Mouse (Mus musculus) spleen, adult 2 months (tissue): ENCODE data around the gene Extl2. TPM values are rescaled to one million over a fixed set of nuclear protein-coding genes. Genes with fewer than 3 reads are reported as not detected.

Source experiments
- DNase-seq, 2 experiments: peaks; one replicate each; pipeline versions ENCODE4 v3.0.0 to v3.0.0-alpha.2; 2012 to 2021; ENCODE audit warnings: low spot score in 2 of 2, low read depth in 1 of 2
- H3K27ac ChIP-seq: fragments of 200-500 bp; 2 replicates; pipeline ENCODE4 v1.5.1; 2012; ENCODE audit warnings: low read length, inconsistent platforms; ENCODE audit not compliant: insufficient read depth
- H3K27me3 ChIP-seq: fragments of 200-500 bp; 2 replicates; pipeline ENCODE4 v1.6.1; 2012; ENCODE audit warnings: mild to moderate bottlenecking, moderate library complexity, low read length, inconsistent platforms; ENCODE audit not compliant: control insufficient read depth, insufficient read depth
- H3K36me3 ChIP-seq: fragments of 200-500 bp; 2 replicates; pipeline ENCODE4 v1.6.1; 2012; ENCODE audit warnings: mild to moderate bottlenecking, low read length, inconsistent platforms; ENCODE audit not compliant: control insufficient read depth, insufficient read depth
- H3K4me1 ChIP-seq: fragments of 200-500 bp; 2 replicates; pipeline ENCODE4 v1.6.1; 2011; ENCODE audit warnings: inconsistent platforms; ENCODE audit not compliant: control insufficient read depth, insufficient read depth, insufficient read length
- H3K4me3 ChIP-seq: fragments of 200-500 bp; 2 replicates; pipeline ENCODE4 v1.5.1; 2011; ENCODE audit warnings: mild to moderate bottlenecking, inconsistent platforms; ENCODE audit not compliant: insufficient read depth, insufficient read length; ENCODE audit errors: extremely low read depth
- CTCF ChIP-seq: fragments of 200-500 bp; IDR thresholded peaks from 2 replicates; pipeline ENCODE4 v1.5.1; 2011; ENCODE audit warnings: mild to moderate bottlenecking, inconsistent platforms; ENCODE audit not compliant: insufficient read depth, insufficient read length, insufficient replicate concordance; ENCODE audit errors: extremely low read depth
- POLR2A ChIP-seq: fragments of 200-500 bp; IDR thresholded peaks from 2 replicates; pipeline ENCODE4 v1.6.1; 2011; ENCODE audit warnings: low read depth, low read length, inconsistent platforms
- WGBS: fragments of 180-500 bp; shearing (Covaris S2); methylation state at CpG from one replicate; pipeline ENCODE4 v1.1.7; 2018; 5-methylcytosine and 5-hydroxymethylcytosine counted together
- polyA plus RNA-seq: library from polyadenylated mRNA; depleted of rRNA; stranded (reverse); fragments of >200 nt; gene quantifications from 2 replicates; pipeline ENCODE4 v1.2.3, GENCODE M21; 2012

The Extl2 gene
- polyA plus RNA-seq, 1 experiment: 4.4 TPM

- Histone ChIP-seq H3K4me3 (no peak overlapping the region), H3K27ac (no peak overlapping the region), H3K27me3 (no peaks in the 10 kb centered on the region), H3K36me3 (peaks cover 47% of the 10 kb centered on the region), H3K4me1 (no peaks in the 10 kb centered on the region)
- WGBS: 46% methylated on average over 9 of the region's 9 CpGs
- DNase-seq: no peak
- TF ChIP-seq CTCF (no peak), POLR2A (no peak)
These were observed 21.9 kb upstream of the Extl2 start for GRCm38 (mm10) chr3:115985183-115985892.

- Histone ChIP-seq H3K4me1 (0 out of 2 replicates have a peak, but pooled peaks cover 2% of the 10 kb centered on the region), H3K4me3 (no peak overlapping the region), H3K27me3 (no peaks in the 10 kb centered on the region), H3K27ac (no peak overlapping the region), H3K36me3 (peaks cover 21% of the 10 kb centered on the region)
- TF ChIP-seq POLR2A: no peak
- no peak for TF ChIP-seq CTCF
- 43% methylated on average over 4 of the region's 4 CpGs for WGBS
- DNase-seq: no peak
These were observed 15.2 kb upstream of the Extl2 start for GRCm38 (mm10) chr3:115992103-115992502.

DNA sequence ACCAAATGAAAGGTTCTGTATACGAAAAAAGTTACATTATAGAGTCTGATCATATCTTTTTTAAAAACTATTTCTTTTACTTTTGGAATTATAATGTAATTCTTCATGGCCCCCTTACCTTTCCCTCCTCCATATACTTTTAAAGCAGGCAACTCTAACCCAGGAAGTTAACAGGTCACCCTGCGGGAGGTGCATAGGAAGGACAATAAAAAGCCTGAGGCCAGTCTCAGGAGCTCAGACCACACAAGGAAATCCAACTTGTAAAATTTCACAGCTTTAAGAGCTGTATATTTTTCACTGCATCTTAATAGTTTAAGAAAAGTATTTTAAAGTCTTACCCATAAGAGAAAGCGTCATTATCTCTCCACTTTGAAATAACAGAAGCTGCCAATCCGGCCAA is 14.7 kb upstream of the Extl2 start:
- no peak overlapping the region for H3K27ac ChIP-seq
- no peak for DNase-seq
- TF ChIP-seq POLR2A (no peak), CTCF (no peak)
- no peak overlapping the region for H3K4me3 ChIP-seq
- H3K27me3 ChIP-seq: no peaks in the 10 kb centered on the region
- peaks cover 18% of the 10 kb centered on the region for H3K36me3 ChIP-seq
- 0 out of 2 replicates have a peak, but pooled peaks cover 2% of the 10 kb centered on the region for H3K4me1 ChIP-seq
- WGBS: 85% methylated on average over 4 of the region's 4 CpGs

DNA sequence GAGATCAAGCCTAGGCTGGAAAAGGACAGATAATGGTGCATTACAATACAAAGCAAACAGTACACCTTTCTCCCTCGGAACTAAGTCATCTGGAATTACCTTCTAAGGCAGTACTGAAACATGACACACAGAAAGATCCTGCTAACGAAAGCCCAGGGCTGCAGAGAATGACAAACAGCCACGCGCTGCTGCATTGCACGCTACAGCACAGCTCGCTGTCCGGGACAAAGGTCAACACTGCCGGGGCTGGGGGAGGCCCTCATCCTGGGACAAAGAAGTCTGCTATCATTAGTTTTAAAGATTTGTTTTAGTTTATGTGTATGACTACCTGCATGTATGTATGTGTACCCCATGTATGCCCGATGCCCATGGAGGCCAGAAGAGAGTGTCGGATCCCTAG is 14.2 kb upstream of the Extl2 start:
- no peaks in the 10 kb centered on the region for H3K27me3 ChIP-seq
- 93% methylated on average over 10 of the region's 10 CpGs for WGBS
- TF ChIP-seq POLR2A (no peak), CTCF (no peak)

DNA sequence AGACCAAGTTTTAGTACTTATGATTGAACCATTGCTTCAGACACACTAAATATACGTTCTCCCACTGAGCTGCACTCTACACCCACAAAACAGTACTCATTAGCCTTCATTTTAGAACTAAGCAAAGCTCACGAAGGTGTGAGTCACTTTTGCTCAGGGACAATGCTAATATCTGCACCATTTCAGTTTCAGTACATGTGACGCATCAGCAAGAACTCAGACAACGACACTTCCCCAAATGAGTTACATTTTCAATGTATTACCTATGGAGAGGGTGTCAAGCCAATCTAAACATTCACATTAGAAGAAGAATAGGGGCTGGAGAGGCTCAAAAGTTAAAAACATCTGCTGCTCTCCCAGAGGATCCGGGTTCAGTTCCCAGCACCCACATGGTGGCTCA is 10.3 kb upstream of the Extl2 start:
- Histone ChIP-seq H3K4me3 (no peak overlapping the region), H3K27ac (no peak overlapping the region), H3K4me1 (0 out of 2 replicates have a peak, but pooled peaks cover 2% of the 10 kb centered on the region), H3K36me3 (peaks cover 10% of the 10 kb centered on the region), H3K27me3 (no peaks in the 10 kb centered on the region)
- 74% methylated on average over 5 of the region's 5 CpGs for WGBS
- TF ChIP-seq POLR2A (no peak), CTCF (no peak)
- no peak for DNase-seq

More for the DNA sequence above, 14.2 kb upstream of the Extl2 start:
- H3K4me3 ChIP-seq: no peak overlapping the region
- H3K27ac ChIP-seq: no peak overlapping the region
- H3K4me1 ChIP-seq: 0 out of 2 replicates have a peak, but pooled peaks cover 2% of the 10 kb centered on the region
- DNase-seq: no peak
- H3K36me3 ChIP-seq: peaks cover 18% of the 10 kb centered on the region

GRCm38 (mm10) chr3:116006284-116006977 is 831 bp upstream of the Extl2 start:
- peaks cover 2% of the 10 kb centered on the region for H3K36me3 ChIP-seq
- H3K27ac ChIP-seq: peak overlapping the region; percentile 66
- WGBS: 6% methylated on average over 12 of the region's 12 CpGs
- TF ChIP-seq POLR2A (no peak), CTCF (no peak)
- DNase-seq: peak in 1 of 2 experiments; percentile 22
- no peaks in the 10 kb centered on the region; the same call in 1 of the 2 replicates for H3K4me1 ChIP-seq
- H3K4me3 ChIP-seq: peak overlapping the region; percentile 73
- no peaks in the 10 kb centered on the region for H3K27me3 ChIP-seq

DNA sequence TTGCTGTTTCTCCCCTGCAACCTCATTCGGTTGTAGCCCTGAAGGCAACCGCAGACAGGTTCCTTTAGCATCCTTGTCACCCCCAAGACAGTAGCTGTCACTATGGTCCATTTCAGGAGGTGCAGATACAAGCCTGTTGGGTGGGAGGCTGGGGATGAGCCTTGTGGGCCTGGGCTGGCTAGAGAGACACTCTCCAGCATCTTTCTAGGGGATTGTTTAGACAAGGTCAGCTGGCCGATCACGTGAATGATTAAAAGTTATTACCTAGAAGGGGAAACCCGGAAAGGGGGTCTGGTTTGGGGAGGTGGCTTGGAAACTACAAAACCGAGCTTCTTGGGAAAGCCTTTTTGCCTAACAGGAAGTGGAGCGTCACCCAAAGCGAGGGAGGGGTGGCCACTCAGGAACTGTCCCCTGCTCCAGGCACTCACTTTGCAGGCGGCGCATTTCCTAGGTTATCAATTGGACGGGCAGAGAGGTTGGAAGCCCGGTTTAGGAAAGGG is 729 bp downstream of the Extl2 start:
- peak in 1 of 2 experiments; percentile 31 for DNase-seq
- no peaks in the 10 kb centered on the region; the same call in 1 of the 2 replicates for H3K4me1 ChIP-seq
- no peaks in the 10 kb centered on the region for H3K27me3 ChIP-seq
- WGBS: under 1% methylated on average over 12 of the region's 12 CpGs
- H3K36me3 ChIP-seq: peaks cover 2% of the 10 kb centered on the region; the same call in 1 of the 2 replicates
- H3K4me3 ChIP-seq: peak overlapping the region; percentile 73
- H3K27ac ChIP-seq: peak overlapping the region; percentile 48
- TF ChIP-seq POLR2A (no peak), CTCF (no peak)
